Mouse (Mus musculus) olfactory bulb, adult 2 months (tissue): ENCODE measurements around the gene Pigk. TPM values are rescaled to one million over a fixed set of nuclear protein-coding genes. Genes with fewer than 3 reads are reported as not detected.
A peak's percentile ranks its signal among the peaks of the same experiment; 100 is the strongest.
"Not testable (repeated sequence)": the region's sequence is repeated elsewhere in the genome, so short reads cannot be mapped to it uniquely, and the experiment has no call there.

Experiments
- H3K27ac ChIP-seq: fragments of 200-500 bp; 2 replicates; pipeline ENCODE4 v1.5.1; 2012; ENCODE audit warnings: low read depth, low read length; ENCODE audit not compliant: insufficient read depth
- H3K4me1 ChIP-seq: fragments of 200-500 bp; 2 replicates; pipeline ENCODE4 v1.6.1; 2012; ENCODE audit warnings: low read length; ENCODE audit not compliant: control insufficient read depth, insufficient read depth
- H3K4me3 ChIP-seq: fragments of 200-500 bp; 2 replicates; pipeline ENCODE4 v1.5.1; 2012; ENCODE audit warnings: mild to moderate bottlenecking, low read depth, low read length, moderate library complexity; ENCODE audit not compliant: insufficient read depth
- CTCF ChIP-seq: fragments of 200-500 bp; IDR thresholded peaks from 2 replicates; pipeline ENCODE4 v1.5.1; 2012; ENCODE audit warnings: low read depth, mild to moderate bottlenecking, low read length, moderate library complexity; ENCODE audit not compliant: insufficient read depth
- POLR2A ChIP-seq: fragments of 200-500 bp; IDR thresholded peaks from 2 replicates; pipeline ENCODE4 v1.6.1; 2012; ENCODE audit warnings: mild to moderate bottlenecking, low read depth, low read length, moderate library complexity; ENCODE audit not compliant: insufficient read depth
- WGBS: fragments of 180-500 bp; shearing (Covaris S2); methylation state at CpG from one replicate; pipeline ENCODE4 v1.1.7; 2018; 5-methylcytosine and 5-hydroxymethylcytosine counted together
- polyA plus RNA-seq: library from polyadenylated mRNA; stranded (reverse); fragments of >200 nt; gene quantifications from 2 replicates; pipeline ENCODE4 v1.2.4, GENCODE M21; 2012; ENCODE audit warnings: low replicate concordance; ENCODE audit not compliant: missing spikeins, insufficient read depth, insufficient read length

Pigk gene
- polyA plus RNA-seq, 1 experiment: not detected

- H3K27ac ChIP-seq: no peak overlapping the region
- TF ChIP-seq POLR2A (no peak), CTCF (no peak)
- WGBS: 92% methylated on average over 3 of the region's 3 CpGs
- H3K4me1 ChIP-seq: no peaks in the 10 kb centered on the region
- H3K4me3 ChIP-seq: no peak overlapping the region
Observed at GRCm38 (mm10) chr3:152694950-152695349, 18.9 kb upstream of the Pigk start.

GRCm38 (mm10) chr3:152698017-152698416 is 15.9 kb upstream of the Pigk start:
- TF ChIP-seq POLR2A (no peak), CTCF (no peak)
- no peak overlapping the region for H3K27ac ChIP-seq
- H3K4me3 ChIP-seq: no peak overlapping the region
- 78% methylated on average over 5 of the region's 5 CpGs for WGBS
- no peaks in the 10 kb centered on the region for H3K4me1 ChIP-seq

DNA sequence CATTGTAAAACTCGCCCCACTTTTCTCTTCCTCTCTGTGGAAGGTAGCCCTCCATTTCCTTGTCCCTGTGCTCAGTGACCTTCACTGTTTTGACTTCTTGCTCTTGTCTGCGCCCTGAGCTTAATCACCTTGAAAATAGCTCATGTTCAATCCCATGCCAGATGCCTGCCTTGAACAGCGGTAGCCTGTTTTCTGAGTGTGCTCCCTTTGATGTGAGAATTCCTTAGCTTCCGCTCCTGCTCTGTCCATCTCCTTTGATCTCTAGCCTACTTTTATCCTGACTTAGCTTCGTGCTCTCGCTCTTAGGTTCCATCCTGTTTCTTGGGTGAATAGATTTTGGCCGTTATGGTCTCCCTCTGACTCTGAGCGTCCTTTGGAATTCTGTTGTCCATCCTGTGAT is 14.6 kb upstream of the Pigk start:
- TF ChIP-seq POLR2A (no peak), CTCF (no peak)
- no peak overlapping the region for H3K27ac ChIP-seq
- no peaks in the 10 kb centered on the region for H3K4me1 ChIP-seq
- no peak overlapping the region for H3K4me3 ChIP-seq
- WGBS: 75% methylated on average over 8 of the region's 8 CpGs

GRCm38 (mm10) chr3:152701536-152701935 is 12.4 kb upstream of the Pigk start:
- not testable (repeated sequence) for H3K27ac ChIP-seq, H3K4me1 ChIP-seq, H3K4me3 ChIP-seq
- 92% methylated on average over 8 of the region's 8 CpGs for WGBS

GRCm38 (mm10) chr3:152702274-152702843 is 11.5 kb upstream of the Pigk start:
- no peak overlapping the region for H3K27ac ChIP-seq
- WGBS: 43% methylated on average over 8 of the region's 8 CpGs
- 0 out of 2 replicates have a peak overlapping the region, but pooled peaks have one; percentile 11 for H3K4me3 ChIP-seq
- no peaks in the 10 kb centered on the region for H3K4me1 ChIP-seq
- TF ChIP-seq POLR2A (no peak), CTCF (no peak)

DNA sequence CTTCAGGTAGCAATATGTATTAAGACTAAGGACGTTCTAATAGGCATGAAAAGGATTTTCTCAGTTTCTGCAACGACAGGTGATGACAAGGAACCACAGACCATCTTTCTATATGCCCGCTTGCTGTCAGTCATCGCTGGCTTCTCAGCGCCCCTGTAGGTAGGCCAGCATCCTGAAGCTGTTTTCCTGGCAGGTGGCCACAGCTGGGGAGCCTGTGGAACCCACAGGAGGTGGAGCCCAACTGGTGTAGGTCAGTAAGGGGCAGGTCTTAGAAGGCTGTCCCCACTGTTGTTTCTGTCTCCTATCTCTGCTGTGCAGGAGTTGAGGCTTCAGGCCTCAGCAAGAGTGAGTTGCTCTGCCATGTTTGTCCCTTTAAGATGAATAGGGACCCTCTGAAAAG is 8.1 kb upstream of the Pigk start:
- 87% methylated on average over 5 of the region's 5 CpGs for WGBS

DNA sequence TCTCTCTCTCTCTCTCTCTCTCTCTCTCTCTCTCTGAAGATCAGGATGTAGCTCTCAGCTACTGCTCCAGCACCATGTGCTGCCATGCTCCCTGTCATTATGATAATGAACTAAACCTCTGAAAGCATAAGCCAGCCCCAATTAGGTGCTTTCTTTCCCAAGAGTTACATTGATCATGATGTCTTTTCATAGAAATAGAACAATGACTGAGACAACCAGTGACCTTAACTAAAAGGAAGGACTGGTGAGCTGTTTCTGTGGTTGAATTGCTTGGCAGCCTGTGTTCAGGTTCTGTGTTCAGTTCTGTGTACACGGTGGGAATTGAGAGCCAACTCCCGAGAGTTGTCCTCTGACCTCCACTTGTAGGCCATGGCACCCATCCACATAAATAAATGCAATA is 7.0 kb upstream of the Pigk start:
- Histone ChIP-seq H3K27ac (no peak overlapping the region), H3K4me3 (no peak overlapping the region), H3K4me1 (no peaks in the 10 kb centered on the region)
- WGBS: 84% methylated on average over 2 of the region's 2 CpGs
- no peak for TF ChIP-seq POLR2A
- TF ChIP-seq CTCF: no peak

More for the DNA sequence above, 8.1 kb upstream of the Pigk start:
- H3K4me3 ChIP-seq: no peak overlapping the region
- no peak overlapping the region for H3K27ac ChIP-seq
- TF ChIP-seq POLR2A (no peak), CTCF (no peak)
- H3K4me1 ChIP-seq: no peaks in the 10 kb centered on the region

DNA sequence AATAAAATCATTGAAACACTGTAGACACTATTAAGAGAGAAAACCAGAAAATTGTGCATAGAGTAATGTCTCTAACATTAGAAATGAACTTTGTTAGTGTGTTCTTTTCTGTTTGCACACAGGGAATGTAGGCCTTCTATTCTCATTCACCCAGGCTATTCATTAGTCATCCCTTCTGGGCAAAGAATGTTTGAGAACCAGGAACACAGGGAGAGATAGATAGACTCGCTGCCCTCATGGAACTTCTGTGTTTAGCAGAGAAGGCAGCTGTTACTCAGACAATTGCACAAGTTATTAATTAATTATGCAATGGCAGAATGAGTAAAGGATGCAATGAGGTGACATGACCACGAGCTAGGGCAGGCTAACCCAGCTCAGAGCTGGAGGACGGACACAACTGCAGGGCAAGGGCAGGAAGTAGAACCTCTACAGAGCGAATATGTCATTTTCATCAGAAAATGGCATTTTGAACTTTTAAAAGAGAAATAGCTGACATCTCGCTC is 6.5 kb upstream of the Pigk start:
- H3K4me3 ChIP-seq: no peak overlapping the region
- H3K4me1 ChIP-seq: no peaks in the 10 kb centered on the region
- no peak overlapping the region for H3K27ac ChIP-seq
- no peak for TF ChIP-seq CTCF
- TF ChIP-seq POLR2A: no peak
- 86% methylated on average over 5 of the region's 5 CpGs for WGBS

DNA sequence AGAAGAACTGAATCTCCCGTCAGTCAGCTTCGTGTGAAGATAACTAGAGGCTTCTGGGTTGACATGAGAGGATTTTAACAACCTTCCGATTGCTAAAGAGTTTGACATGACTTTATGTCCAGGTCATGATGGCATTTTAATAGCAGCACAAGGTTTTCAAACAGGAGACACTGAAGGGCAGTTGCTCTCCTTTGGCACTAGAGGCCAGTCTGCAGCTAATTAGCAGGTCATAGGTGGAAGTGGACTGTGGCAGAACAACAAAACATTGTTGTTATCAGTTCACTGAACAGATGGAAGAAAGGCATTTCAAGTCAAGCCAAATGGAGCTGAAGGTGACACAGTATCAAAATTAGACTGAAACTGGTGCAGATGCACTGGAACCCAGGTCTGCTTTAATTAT is 4.0 kb upstream of the Pigk start:
- no peak for TF ChIP-seq POLR2A
- TF ChIP-seq CTCF: no peak
- Histone ChIP-seq H3K4me3 (no peak overlapping the region), H3K27ac (no peak overlapping the region), H3K4me1 (no peaks in the 10 kb centered on the region)
- 82% methylated on average over 3 of the region's 3 CpGs for WGBS

- Histone ChIP-seq H3K4me1 (no peaks in the 10 kb centered on the region), H3K4me3 (no peak overlapping the region), H3K27ac (no peak overlapping the region)
- TF ChIP-seq POLR2A: no peak
- no peak for TF ChIP-seq CTCF
- 72% methylated on average over 4 of the region's 4 CpGs for WGBS
Observed at GRCm38 (mm10) chr3:152712957-152713356, 943 bp upstream of the Pigk start.
